Mouse (Mus musculus): ENCODE measurements around the gene Folr1. TPM values are rescaled to one million over a fixed set of nuclear protein-coding genes. Genes with fewer than 3 reads are reported as not detected.
A peak's percentile ranks its signal among the peaks of the same experiment; 100 is the strongest.

The Folr1 gene
- total RNA-seq, 2 experiments from 2014 or later: 2.4 to 2.8 TPM

GRCm38 (mm10) chr7:101836271-101837153 is 34.1 kb downstream of the Folr1 start:
- DNase-seq: peak; percentile 80
- TF ChIP-seq CTCF (IDR thresholded peaks at IDR 0.05): no peak

GRCm38 (mm10) chr7:101835457-101836109 is 35.0 kb downstream of the Folr1 start:
- peak overlapping the region; percentile 95 for H3K4me3 ChIP-seq
- H3K27ac ChIP-seq: peak overlapping the region; percentile 95
- TF ChIP-seq CTCF (IDR thresholded peaks at IDR 0.05): peak; percentile 45
- intact Hi-C loops (cut with DNase I): loop anchor here (2.0 to 5.0 kb wide), 3 partner anchors 137 to 173 kb away; partner anchors contain the start of gene Clpb
- DNase-seq: no peak

More at GRCm38 (mm10) chr7:101836271-101837153, 34.1 kb downstream of the Folr1 start:
- intact Hi-C loops (cut with DNase I): loop anchor here (2.0 to 5.0 kb wide), 3 partner anchors 136 to 174 kb away; partner anchors contain the start of gene Clpb
- peak overlapping the region; percentile 95 for H3K27ac ChIP-seq
- H3K4me3 ChIP-seq: peak overlapping the region; percentile 95

GRCm38 (mm10) chr7:101834903-101835302 is 35.7 kb downstream of the Folr1 start:
- Histone ChIP-seq H3K4me3 (no peak overlapping the region; the same call in none of the 2 replicates), H3K27ac (peak overlapping the region; percentile 95)
- no peak for TF ChIP-seq CTCF (IDR thresholded peaks at IDR 0.05)
- intact Hi-C loops (cut with DNase I): loop anchor here (5.0 kb wide), 2 partner anchors 137 to 173 kb away; partner anchors contain the start of gene Clpb
- DNase-seq: no peak

GRCm38 (mm10) chr7:101833916-101834584 is 36.5 kb downstream of the Folr1 start:
- no peak overlapping the region; the same call in 1 of the 2 replicates for H3K4me3 ChIP-seq
- TF ChIP-seq CTCF (IDR thresholded peaks at IDR 0.05): no peak
- intact Hi-C loops (cut with DNase I): no loop called here
- peak overlapping the region; percentile 29; the same call in 1 of the 2 replicates for H3K27ac ChIP-seq
- DNase-seq: no peak

GRCm38 (mm10) chr7:101833352-101833751 is 37.2 kb downstream of the Folr1 start:
- 0 out of 2 replicates have a peak overlapping the region, but pooled peaks have one; percentile 3 for H3K27ac ChIP-seq
- DNase-seq: no peak
- intact Hi-C loops (cut with DNase I): no loop called here
- no peak overlapping the region for H3K4me3 ChIP-seq
- TF ChIP-seq CTCF (IDR thresholded peaks at IDR 0.05): no peak

- TF ChIP-seq CTCF (IDR thresholded peaks at IDR 0.05): no peak
- DNase-seq: no peak
- no peak overlapping the region for H3K4me3 ChIP-seq
- H3K27ac ChIP-seq: no peak overlapping the region
- intact Hi-C loops (cut with DNase I): no loop called here
Measured at GRCm38 (mm10) chr7:101832372-101832771, 38.2 kb downstream of the Folr1 start.

- Histone ChIP-seq H3K4me3 (no peak overlapping the region), H3K27ac (no peak overlapping the region)
- no peak for TF ChIP-seq CTCF (IDR thresholded peaks at IDR 0.05)
- intact Hi-C loops (cut with DNase I): no loop called here
- no peak for DNase-seq
Measured at GRCm38 (mm10) chr7:101831437-101831836, 39.2 kb downstream of the Folr1 start.

- Histone ChIP-seq H3K27ac (no peak overlapping the region), H3K4me3 (no peak overlapping the region)
- peak; percentile 42 for TF ChIP-seq CTCF (IDR thresholded peaks at IDR 0.05)
- intact Hi-C loops (cut with DNase I): no loop called here
- no peak for DNase-seq
Measured at GRCm38 (mm10) chr7:101830373-101830772, 40.2 kb downstream of the Folr1 start.

GRCm38 (mm10) chr7:101823758-101824630 is 46.6 kb downstream of the Folr1 start:
- H3K27ac ChIP-seq: no peak overlapping the region
- intact Hi-C loops (cut with DNase I): no loop called here
- H3K4me3 ChIP-seq: no peak overlapping the region
- DNase-seq: no peak
- TF ChIP-seq CTCF (IDR thresholded peaks at IDR 0.05): no peak

GRCm38 (mm10) chr7:101822836-101823757 is 47.5 kb downstream of the Folr1 start:
- intact Hi-C loops (cut with DNase I): no loop called here
- peak; percentile 46 for TF ChIP-seq CTCF (IDR thresholded peaks at IDR 0.05)
- no peak overlapping the region for H3K27ac ChIP-seq
- DNase-seq: peak; percentile 47
- H3K4me3 ChIP-seq: no peak overlapping the region

Measured in gastrocnemius, adult 2 months (tissue).